Mouse (Mus musculus): ENCODE measurements around the gene Ahsg.
"Not testable (repeated sequence)": the region's sequence is repeated elsewhere in the genome, so short reads cannot be mapped to it uniquely, and the experiment has no call there.

Gene Ahsg

DNA sequence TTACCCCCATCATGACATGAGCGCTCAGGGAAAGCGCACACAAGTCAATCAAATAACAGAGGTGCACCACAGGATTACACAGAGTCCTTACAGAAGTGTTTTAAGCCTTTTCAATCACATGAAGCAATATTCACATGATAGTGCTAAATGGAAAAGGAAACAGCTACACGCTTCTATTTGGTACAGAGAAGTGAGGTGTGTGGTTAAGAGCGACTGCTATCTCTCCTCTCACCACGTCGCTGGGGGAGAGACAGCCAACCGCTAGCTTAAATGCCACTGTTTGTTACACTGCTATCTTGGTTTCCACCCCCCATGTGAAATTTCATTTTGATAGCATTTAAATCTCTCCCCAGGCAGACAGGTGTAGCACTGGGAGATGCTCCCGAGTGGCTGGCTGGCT is 1.4 kb upstream of the Ahsg start:
- no peak for DNase-seq

DNA sequence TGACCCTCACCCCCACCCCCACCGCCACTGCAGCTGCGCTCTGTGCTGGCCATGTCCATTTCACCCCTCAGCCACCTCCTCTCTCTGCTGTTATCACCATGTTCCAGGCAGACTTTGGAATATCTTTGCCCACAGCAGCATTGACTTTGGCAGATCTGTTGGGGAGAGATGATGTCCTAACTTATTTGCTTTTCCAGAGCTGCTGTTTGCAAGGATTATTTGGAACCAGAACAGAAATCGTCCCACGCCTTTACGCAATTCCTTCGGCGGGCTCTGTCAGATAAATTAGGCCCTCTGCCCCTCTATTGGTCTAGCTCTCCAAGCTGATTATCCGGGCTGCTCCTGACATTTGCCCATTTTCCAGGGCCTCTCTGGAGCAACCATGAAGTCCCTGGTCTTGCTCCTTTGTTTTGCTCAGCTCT is 667 bp downstream of the Ahsg start:
- no peak for DNase-seq

DNA sequence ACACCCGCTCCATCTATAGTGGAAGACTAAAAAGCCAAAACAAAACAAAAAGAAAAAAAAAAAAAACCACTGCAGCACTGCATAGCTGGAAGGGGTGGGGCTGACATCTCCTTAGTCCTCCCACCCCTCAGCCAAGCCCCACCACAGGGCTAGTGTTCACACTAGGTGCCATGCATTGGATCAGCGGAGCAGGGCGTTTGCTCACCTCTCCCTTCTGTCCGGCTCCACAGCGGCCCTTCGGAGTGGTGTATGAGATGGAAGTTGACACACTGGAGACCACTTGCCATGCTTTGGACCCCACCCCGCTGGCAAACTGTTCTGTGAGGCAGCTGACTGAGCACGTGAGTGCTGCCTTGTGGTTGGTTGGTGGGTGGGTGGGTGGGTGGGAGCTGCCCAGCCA is 3.0 kb downstream of the Ahsg start:
- no peak for DNase-seq

GRCm38 (mm10) chr16:22896618-22897017 is 5.5 kb downstream of the Ahsg start:
- DNase-seq, result no peak

GRCm38 (mm10) chr16:22899346-22899745 is 8.3 kb downstream of the Ahsg start:
- no peak for DNase-seq

DNA sequence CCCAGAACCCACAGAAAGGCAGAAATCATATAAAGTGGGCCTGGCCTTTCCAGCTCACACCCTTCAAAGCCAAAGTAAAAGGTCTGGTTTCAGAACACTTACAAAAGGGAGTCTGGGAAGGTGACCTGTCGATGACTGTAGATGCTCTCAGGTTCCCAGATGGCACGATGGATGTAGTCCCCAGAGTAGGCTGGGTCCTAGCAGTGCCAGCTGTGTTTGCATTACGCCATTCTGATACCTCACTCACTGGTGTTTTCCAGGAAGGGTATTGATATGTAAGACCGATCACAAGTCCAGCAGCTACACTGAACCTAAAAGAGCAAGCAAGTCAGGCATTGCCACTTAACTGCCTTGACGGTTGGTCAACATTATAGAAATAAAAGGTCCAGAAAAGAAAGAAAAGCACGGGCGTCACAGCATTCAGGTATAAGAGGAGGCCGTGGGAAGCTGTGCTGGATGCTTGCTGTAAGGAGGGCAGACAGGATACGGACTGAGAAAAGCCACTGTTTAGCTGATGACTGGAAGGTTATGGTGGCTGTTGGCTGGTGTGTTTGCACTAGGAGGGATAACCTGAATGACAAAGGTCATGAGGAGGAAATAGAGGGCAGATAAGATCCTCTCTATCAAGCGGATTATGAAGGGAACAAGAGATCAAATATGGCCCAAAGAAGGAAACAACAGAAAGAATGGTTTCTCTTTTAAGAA is 8.9 kb downstream of the Ahsg start:
- no peak for DNase-seq

DNA sequence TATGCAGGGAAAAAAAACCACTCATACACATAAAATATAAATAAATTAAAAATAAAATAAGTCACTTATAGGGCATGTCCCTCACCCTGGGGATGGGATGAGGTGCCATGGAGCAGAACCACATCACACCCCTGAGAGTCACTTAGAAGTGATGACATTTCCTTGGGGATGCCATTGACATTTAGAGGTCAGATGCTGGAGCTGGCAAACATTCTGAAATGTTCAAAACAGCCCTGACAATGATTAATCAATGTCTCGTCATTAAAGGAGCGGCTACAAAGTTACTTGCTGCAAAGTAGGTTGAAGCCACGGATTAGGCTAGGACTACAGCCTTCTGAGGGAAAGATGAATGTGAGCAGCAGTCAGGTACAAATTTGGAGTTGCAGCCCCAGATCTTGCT is 10.2 kb downstream of the Ahsg start:
- no peak for DNase-seq

DNA sequence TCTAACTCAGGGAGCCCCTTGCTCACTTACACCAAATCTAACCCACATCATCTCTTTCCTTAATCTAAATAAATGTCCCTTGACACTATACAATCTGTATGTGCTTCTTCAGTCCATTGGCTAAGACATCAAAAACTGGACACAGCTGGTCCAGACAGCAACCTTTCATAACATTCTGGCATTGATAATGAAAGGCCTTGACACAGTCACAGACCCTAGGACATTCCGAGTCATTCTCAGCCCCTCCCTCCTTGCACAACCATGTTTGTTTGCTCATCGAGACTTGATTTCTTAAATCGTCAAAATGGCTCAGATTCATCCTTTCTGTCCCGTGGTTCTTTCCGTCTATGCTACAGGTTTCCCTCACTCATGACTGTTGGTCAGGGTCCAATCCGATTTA is 18.2 kb downstream of the Ahsg start:
- DNase-seq, result no peak

GRCm38 (mm10) chr16:22911986-22912385 is 20.9 kb downstream of the Ahsg start:
- peak in 1 of 2 experiments; percentile 47 for DNase-seq

- no peak for DNase-seq
These were observed 21.8 kb downstream of the Ahsg start for GRCm38 (mm10) chr16:22912886-22913285.

- DNase-seq, result no peak
These were observed 23.2 kb downstream of the Ahsg start for GRCm38 (mm10) chr16:22914276-22914675.

DNA sequence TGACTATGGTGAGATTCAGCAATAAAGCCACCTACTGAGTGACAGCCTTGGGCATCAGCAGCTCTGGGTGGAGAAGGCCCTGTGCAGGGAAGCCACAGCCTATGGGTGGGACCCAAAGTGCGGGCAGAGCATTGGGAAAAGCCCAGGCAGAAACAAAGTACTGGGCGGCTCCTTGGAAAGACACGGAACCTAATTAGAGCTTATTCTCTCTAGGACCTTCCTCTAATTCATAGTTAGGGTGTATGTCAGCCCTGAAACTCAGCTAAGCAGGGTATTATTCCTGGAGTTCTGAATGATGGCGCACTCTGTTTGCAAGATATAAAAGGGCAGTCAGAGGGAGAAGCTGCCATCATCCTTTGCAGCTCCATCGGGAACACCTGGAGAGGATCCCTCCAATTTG is 27.0 kb downstream of the Ahsg start, which contains the start of gene Fetub:
Gene Fetub, plus strand, starts transcription at position 301 of the 400 bp plus-strand sequence.
- DNase-seq, result no peak

DNA sequence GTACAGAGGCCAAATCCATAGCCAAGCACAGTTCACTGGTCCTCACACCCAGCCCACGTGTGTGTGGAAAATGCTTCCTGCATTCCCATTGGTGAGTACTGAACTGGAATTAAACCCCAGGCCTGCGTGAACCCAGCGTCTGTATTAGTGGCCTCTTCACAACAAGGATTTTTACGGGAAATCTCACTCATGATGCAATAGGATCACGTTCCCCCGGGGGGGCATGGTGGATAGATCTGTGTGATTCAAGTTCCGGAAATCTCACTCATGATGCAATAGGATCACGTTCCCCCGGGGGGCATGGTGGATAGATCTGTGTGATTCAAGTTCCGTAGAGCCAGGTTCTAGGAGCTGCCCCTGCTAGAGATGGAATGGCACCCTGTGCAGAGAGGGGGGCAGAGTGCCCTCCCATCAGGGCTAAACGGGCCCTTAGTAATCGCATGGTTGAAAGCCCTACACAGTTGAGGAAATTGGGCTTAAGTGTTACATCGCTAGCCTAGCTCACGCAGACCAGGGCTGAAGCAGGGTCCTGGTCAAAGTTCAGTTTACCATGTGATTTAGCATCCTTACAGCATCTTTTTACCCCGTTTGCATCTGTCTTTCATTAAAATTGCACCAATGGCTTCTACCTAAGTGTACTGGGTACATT is 27.7 kb downstream of the Ahsg start:
- DNase-seq, result no peak

- DNase-seq, result peak; percentile 40 to 70
These were observed 29.1 kb downstream of the Ahsg start for GRCm38 (mm10) chr16:22919971-22920854.

DNA sequence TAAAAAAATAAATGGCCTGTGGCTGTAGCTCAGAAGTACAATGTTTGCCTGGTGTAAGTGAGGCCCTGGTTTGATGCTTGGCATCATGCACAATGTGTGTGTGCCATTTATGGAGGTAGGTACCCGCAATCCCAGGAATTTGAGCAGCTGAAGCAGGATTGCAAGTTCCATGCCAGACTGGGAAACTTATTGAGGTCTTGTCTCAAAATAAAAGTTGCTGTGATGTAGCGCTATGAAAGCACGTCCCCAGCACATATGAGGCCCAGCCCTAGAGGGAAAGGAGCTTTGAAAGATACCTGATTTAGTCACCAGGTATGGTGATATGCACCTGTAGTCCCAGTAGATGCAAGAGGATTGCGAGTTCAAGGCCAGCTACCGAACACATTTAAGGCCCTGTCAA is 30.7 kb downstream of the Ahsg start:
- no peak for DNase-seq

- no peak for DNase-seq
These were observed 31.4 kb downstream of the Ahsg start for GRCm38 (mm10) chr16:22922433-22922832.

DNA sequence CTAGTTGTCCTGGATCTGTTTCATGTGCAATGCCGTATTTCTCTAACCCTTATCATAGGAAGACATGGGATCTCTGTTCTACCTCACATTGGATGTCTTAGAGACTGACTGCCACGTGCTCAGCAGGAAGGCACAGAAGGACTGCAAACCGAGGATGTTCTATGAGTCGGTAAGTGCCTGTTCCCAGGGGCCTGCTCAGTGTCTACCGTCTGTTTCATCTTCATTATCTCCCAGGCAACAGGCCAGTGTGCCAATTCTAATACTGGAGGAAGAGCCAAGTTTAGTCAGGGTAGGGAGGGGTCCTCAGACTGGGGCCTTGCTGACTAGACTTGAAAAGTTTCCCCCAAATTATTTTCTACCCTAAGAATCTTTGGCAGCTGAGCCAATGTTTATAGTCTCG is 38.5 kb downstream of the Ahsg start:
- DNase-seq, result no peak

GRCm38 (mm10) chr16:22931431-22932200 is 40.5 kb downstream of the Ahsg start:
- no peak for DNase-seq

DNA sequence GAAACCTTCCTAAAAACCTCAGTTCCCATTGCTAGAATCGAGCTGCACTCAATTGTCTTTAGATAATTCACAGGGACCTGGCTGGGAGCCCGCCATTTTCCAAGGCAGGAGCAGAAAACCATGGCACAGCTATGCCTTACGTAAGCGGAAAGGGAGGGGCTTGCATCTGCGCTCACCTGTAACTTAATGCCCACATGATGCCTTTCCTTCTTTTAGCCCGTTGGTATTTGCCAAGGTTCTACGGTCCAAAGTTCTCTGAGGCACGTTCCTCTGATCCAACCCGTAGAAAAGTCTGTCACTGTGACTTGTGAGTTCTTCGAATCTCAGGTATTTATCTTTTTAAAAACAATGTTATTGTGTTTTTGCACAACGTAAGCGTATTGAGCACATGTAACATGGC is 46.6 kb downstream of the Ahsg start:
- no peak for DNase-seq

- DNase-seq, result no peak
These were observed 47.5 kb downstream of the Ahsg start for GRCm38 (mm10) chr16:22938541-22938940.

DNA sequence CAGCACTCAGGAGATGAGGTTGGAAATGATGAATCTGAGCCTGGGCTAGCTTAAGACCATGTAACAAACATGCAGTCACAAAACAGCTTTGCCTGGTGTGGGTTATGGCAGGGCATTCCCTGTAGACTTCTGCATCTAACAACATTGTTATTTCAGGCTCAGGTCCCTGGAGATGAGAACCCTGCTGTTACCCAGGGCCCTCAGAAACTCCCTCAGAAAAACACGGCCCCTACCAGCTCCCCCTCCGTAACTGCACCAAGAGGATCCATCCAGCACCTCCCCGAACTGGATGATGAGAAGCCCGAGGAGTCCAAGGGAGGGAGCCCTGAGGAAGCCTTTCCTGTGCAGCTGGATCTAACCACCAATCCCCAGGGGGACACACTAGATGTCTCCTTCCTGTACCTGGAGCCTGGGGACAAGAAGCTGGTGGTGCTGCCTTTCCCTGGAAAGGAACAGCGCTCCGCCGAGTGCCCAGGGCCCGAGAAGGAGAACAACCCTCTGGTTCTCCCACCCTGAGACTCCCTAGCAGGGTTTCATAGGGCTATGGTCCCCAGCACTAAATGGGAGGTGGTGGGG is 48.1 kb downstream of the Ahsg start:
- DNase-seq, result no peak

GRCm38 (mm10) chr16:22941825-22942476 is 50.9 kb downstream of the Ahsg start:
- DNase-seq, result not testable (repeated sequence)
